Mouse (Mus musculus): ENCODE measurements around the gene Pcna.
"Not testable (repeated sequence)": the region's sequence is repeated elsewhere in the genome, so short reads cannot be mapped to it uniquely, and the experiment has no call there.

The Pcna gene

GRCm38 (mm10) chr2:132276249-132276648 lies 23.1 kb upstream of the Pcna start:
- DNase-seq (ENCODE audit: low spot score), result no peak

- no peak for DNase-seq (ENCODE audit: low spot score)
These were observed 22.4 kb upstream of the Pcna start for GRCm38 (mm10) chr2:132275527-132275926.

GRCm38 (mm10) chr2:132272694-132273389 lies 19.7 kb upstream of the Pcna start:
- DNase-seq (ENCODE audit: low spot score), result no peak

GRCm38 (mm10) chr2:132270331-132270951 lies 17.3 kb upstream of the Pcna start:
- DNase-seq (ENCODE audit: low spot score), result no peak

GRCm38 (mm10) chr2:132269217-132269616 lies 16.1 kb upstream of the Pcna start:
- DNase-seq (ENCODE audit: low spot score), result no peak

- DNase-seq (ENCODE audit: low spot score), result no peak
These were observed 13.0 kb upstream of the Pcna start for GRCm38 (mm10) chr2:132266086-132266485.

GRCm38 (mm10) chr2:132265196-132265595 lies 12.1 kb upstream of the Pcna start:
- no peak for DNase-seq (ENCODE audit: low spot score)

GRCm38 (mm10) chr2:132264266-132264710 lies 11.2 kb upstream of the Pcna start:
- no peak for DNase-seq (ENCODE audit: low spot score)

GRCm38 (mm10) chr2:132263421-132264265 lies 10.5 kb upstream of the Pcna start:
- DNase-seq (ENCODE audit: low spot score), result no peak

- DNase-seq (ENCODE audit: low spot score), result peak; percentile 98
These were observed 9.8 kb upstream of the Pcna start, which contains the start of gene Cds2 for GRCm38 (mm10) chr2:132262879-132263398. TSS of gene Cds2 (plus strand) at chr2:132263148.

GRCm38 (mm10) chr2:132262175-132262574 lies 9.1 kb upstream of the Pcna start:
- no peak for DNase-seq (ENCODE audit: low spot score)

GRCm38 (mm10) chr2:132260601-132261000 lies 7.5 kb upstream of the Pcna start:
- no peak for DNase-seq (ENCODE audit: low spot score)

- DNase-seq (ENCODE audit: low spot score), result no peak
These were observed 4.4 kb upstream of the Pcna start for GRCm38 (mm10) chr2:132257350-132258068.

GRCm38 (mm10) chr2:132253603-132254002 lies 489 bp upstream of the Pcna start:
- no peak for DNase-seq (ENCODE audit: low spot score)

GRCm38 (mm10) chr2:132251911-132252310 lies 1.2 kb downstream of the Pcna start:
- no peak for DNase-seq (ENCODE audit: low spot score)

GRCm38 (mm10) chr2:132247539-132248313 lies 5.4 kb downstream of the Pcna start, which contains the start of gene Tmem230:
TSS of gene Tmem230 (minus strand) at chr2:132247807.
- DNase-seq (ENCODE audit: low spot score), result peak; percentile 90

- DNase-seq (ENCODE audit: low spot score), result no peak
These were observed 9.7 kb downstream of the Pcna start for GRCm38 (mm10) chr2:132243370-132243769.

- DNase-seq (ENCODE audit: low spot score), result not testable (repeated sequence)
These were observed 12.7 kb downstream of the Pcna start for GRCm38 (mm10) chr2:132240457-132240856.

- DNase-seq (ENCODE audit: low spot score), result not testable (repeated sequence)
These were observed 13.7 kb downstream of the Pcna start for GRCm38 (mm10) chr2:132239434-132239833.

GRCm38 (mm10) chr2:132235975-132236374 lies 17.1 kb downstream of the Pcna start:
- no peak for DNase-seq (ENCODE audit: low spot score)

- no peak for DNase-seq (ENCODE audit: low spot score)
These were observed 17.8 kb downstream of the Pcna start for GRCm38 (mm10) chr2:132235291-132235690.

Data from ovary, adult 18-20 months (tissue).